Mouse (Mus musculus) adipose tissue, adult 10 weeks (tissue): ENCODE measurements around the gene Skint1. TPM values are rescaled to one million over a fixed set of nuclear protein-coding genes. Genes with fewer than 3 reads are reported as not detected.

Source experiments
- polyA plus RNA-seq: library from polyadenylated mRNA; stranded (reverse); fragments of 350-450 nt; fragmentation: Illumina TruSeq; extraction: RNeasy Lipid Tissue Mini Kit (QIAGEN cat#74804); gene quantifications from one replicate; pipeline ENCODE4 v1.2.3, GENCODE M21; 2014; ENCODE audit warnings: low read depth, low replicate concordance

The Skint1 gene
- not detected for polyA plus RNA-seq

GRCm38 (mm10) chr4:112005969-112006368, at the start of gene Skint1:
TSS of gene Skint1 (plus strand) at chr4:112006269.

GRCm38 (mm10) chr4:111972623-111973022, 33.4 kb upstream of the Skint1 start, which contains the start of gene Skint7:
TSS of gene Skint7 (plus strand) at chr4:111972923.

GRCm38 (mm10) chr4:112071716-112072115, 65.6 kb downstream of the Skint1 start, which contains the start of gene Skint4:
TSS of gene Skint4 (plus strand) at chr4:112072016.

Other genes with a start within 250 kb of the Skint1 start
- 1.1 TPM for gene Slc5a9, start 103.4 kb upstream of the Skint1 start, polyA plus RNA-seq
- gene Skint8, start 86.9 kb upstream of the Skint1 start, polyA plus RNA-seq: not detected
- not detected for gene Skint7, start 33.3 kb upstream of the Skint1 start, polyA plus RNA-seq
- gene Skint4, start 65.7 kb downstream of the Skint1 start, polyA plus RNA-seq: not detected
- 0.55 TPM for gene Skint3, start 226.0 kb downstream of the Skint1 start, polyA plus RNA-seq